Mouse (Mus musculus) right cerebral cortex, postnatal 14 days (tissue): ENCODE measurements around the gene Cela1.

ENCODE experiments used
- DNase-seq: peaks from one replicate; pipeline ENCODE4 v3.0.0; 2022

The Cela1 gene

GRCm38 (mm10) chr15:100632323-100632722 lies 55.4 kb downstream of the Cela1 start:
- no peak for DNase-seq

- no peak for DNase-seq
These were observed 56.1 kb downstream of the Cela1 start for GRCm38 (mm10) chr15:100631454-100632170.

- no peak for DNase-seq
These were observed 57.6 kb downstream of the Cela1 start for GRCm38 (mm10) chr15:100630126-100630525.

GRCm38 (mm10) chr15:100628797-100629196 lies 58.9 kb downstream of the Cela1 start:
- no peak for DNase-seq

- no peak for DNase-seq
These were observed 59.8 kb downstream of the Cela1 start for GRCm38 (mm10) chr15:100627774-100628370.

GRCm38 (mm10) chr15:100627287-100627686 lies 60.4 kb downstream of the Cela1 start:
- no peak for DNase-seq

- DNase-seq = no peak
These were observed 63.3 kb downstream of the Cela1 start for GRCm38 (mm10) chr15:100624435-100624834.
